Mouse (Mus musculus) heart, postnatal 25 days (tissue): ENCODE results near the gene Diaph2. TPM values are rescaled to one million over a fixed set of nuclear protein-coding genes. Genes with fewer than 3 reads are reported as not detected.
A peak's percentile ranks its signal among the peaks of the same experiment; 100 is the strongest.

Source experiments
- DNase-seq: peaks from one replicate; pipeline ENCODE4 v3.0.0; 2022; ENCODE audit warnings: low spot score
- intact Hi-C: fragments of 180-260 bp; cut with DNase I; formaldehyde crosslinking; loops from one replicate; pipeline ENCODE4 v1.15.1; 2025
- total RNA-seq, 2 experiments: library from RNA; stranded (reverse); gene quantifications; 2 replicates each; pipeline ENCODE4 v1.2.3; 2021

Diaph2 gene
- total RNA-seq, result 10 to 100 TPM; 11.5 to 12.3 TPM

DNA sequence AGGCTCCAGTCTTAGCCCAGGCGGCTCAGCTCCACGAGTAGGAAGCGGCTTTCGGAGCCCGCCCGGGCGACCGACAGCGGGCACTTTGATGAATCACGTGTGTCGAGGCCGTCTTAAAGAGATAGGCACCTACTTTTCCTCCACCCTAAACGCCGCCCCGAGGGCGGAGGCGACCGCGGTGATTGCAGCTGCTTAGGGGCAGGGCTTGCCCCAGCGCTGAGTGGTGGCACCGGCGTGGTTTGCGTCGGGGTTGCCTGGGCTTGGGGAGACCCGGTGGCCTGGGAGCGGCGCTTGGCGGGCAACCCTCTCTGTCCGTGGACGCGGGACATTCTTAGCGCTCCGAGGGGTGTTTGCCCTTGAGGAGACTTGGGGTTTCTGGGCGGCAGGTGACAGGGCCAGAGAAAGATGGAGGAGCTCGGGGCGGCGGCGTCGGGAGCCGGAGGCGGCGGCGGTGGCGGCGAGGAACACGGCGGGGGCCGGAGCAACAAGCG is at the start of gene Diaph2:
Diaph2 (plus strand) TSS at position 172 of the 491 bp plus-strand sequence.
- peak; percentile 76 for DNase-seq

DNA sequence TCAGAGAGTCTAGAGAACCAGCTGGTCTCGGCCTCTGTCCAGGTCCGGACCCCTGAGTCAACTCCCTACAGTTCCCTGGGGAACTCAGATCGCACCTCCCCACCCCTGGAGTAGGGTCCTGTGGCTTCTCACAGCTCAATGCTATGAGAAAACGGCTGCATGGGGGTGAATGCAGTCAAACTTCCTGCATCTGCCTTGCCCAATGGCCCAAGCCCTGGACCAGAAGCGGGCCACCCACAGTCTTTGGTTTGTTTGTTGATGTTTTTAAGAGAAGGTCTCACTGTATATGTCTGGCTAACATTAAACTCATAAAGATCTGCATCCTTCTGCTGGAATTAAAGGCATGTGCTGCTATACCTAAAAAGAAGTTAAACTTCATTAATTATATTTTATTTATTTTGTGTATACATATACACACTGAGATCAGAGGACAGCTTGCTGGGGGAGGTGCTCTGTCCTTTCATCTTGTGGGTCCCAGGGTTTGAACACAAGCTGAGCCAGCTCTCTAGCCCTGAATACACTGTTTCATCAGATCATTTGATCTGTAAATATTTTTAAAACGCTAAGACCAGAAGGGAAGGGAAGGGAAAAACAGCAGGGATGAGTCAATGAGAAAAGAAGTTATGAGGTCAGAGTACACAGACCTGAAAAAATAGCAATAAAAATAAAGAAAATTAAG is 47.8 kb upstream of the Diaph2 start:
- intact Hi-C loops, result no loop called here
- no peak for DNase-seq

More for the DNA sequence above, at the start of gene Diaph2:
- intact Hi-C loops, result no loop called here

DNA sequence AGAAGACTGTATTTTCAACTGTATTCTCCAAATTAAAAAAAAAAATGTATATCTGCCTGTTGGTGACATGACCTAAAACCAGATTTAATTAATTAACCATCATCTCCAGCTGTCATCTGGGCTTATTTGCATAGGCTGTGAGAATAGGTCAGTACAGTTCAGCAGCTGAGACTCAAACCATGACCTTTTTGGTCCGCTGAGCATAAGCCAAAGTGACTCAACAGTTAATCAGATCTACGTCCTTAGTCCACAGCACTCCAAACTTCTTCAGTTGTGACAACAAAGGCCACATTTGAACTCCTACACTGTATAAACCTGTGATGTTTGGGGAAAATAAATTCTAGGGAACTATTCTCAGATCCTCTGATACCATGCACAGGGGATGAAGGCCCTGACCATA is 39.9 kb upstream of the Diaph2 start:
- DNase-seq, result no peak
- intact Hi-C loops, result no loop called here

DNA sequence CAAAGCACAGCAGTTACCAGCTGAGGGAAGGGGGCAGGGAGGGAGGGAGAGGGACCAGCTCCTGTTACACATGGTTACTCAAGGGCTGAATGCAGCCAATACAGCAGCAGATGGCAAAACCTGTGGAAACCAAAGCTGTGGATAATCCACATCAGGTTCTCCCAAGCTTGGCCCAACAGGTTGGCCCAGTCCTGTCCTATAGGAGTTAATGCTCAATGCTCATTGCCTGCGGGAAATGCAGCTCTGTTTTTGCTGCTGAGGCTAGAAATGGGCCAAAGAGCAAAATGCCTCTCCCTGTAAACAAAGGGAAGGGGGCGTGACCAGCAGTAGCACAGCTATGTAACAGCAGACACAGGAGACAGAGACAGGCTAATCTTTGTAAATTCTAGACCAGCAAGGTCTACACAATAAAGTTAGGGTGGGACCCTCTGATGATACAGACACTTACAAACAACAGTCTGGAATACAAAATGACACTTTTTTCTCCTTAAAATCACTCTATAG is 20.8 kb upstream of the Diaph2 start:
- intact Hi-C loops, result no loop called here
- no peak for DNase-seq

DNA sequence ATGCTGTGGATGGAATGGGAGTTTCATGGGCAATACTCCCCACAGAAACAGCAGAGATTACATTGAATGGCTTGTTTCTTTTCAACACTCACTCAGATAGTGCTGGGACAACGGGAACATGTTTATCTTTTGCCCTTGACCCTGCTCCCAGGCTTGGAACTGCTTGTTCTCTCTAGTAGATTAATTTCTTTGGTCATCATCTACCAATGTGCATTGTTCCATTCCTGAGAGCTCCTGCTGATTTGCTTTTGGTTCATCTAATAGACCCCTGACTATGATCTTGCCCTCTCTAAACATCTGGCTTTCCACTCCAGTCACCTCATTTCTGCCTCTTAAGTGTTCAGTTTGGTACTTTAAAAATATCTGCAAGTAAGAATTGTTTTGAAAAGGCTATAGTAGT is 13.0 kb upstream of the Diaph2 start:
- intact Hi-C loops, result no loop called here
- no peak for DNase-seq

DNA sequence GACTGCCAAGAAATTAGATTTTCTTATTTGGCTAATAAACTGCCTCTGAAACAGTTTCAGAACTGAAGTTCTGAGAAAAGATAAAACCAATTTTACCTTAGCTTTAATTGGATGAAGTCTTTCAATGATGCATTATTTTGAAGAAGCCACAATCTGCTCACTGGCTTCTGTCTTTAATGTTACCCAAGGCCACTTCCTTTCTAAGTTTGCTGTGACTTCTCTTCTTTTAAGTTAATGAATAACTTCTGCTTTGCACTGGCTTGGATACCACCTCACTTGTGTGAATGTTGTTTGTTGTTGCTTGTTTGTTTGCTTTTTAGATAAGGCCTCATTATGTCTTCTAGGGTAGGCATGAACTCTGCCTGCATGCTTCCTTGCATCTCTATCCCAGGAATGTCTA is 10.3 kb upstream of the Diaph2 start:
- intact Hi-C loops, result no loop called here
- no peak for DNase-seq

DNA sequence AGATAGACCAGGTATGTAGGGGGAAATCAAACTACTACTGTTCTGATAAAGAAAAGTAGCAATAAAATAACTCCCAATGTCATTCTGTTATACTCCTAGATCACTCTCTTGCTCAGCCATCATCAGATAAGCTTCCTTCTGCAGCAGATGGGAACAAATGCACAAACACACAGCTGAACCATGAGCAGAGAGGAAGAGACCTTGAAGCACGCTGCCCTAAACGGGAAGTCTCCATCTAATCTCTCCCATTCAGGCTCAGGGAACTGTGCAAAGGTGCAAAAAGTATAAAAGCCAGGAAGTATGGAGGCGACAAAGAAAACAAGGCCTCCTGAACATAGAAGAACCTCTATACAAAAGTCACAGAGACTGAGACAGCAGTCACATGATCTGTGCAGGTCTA is 6.6 kb upstream of the Diaph2 start:
- intact Hi-C loops, result no loop called here
- no peak for DNase-seq

DNA sequence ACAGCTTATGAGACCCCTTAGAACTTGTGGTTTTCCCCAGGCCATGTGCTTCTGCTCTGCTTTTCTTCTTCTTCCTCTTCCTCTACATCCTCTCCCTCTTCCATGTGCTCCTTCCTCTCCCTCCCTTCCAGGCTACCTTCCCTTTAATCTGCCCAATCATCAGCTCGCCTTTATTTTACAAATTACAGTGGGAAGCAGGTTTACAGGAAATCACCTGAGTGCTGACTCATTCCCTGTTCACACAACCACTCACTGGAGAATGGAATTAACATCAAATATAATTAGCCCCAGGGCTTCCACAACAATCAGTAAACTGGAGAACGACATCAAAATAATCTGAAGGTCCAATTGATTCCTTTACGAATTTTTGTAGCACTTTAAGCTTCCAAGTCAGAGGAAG is 3.6 kb upstream of the Diaph2 start:
- intact Hi-C loops, result no loop called here

DNA sequence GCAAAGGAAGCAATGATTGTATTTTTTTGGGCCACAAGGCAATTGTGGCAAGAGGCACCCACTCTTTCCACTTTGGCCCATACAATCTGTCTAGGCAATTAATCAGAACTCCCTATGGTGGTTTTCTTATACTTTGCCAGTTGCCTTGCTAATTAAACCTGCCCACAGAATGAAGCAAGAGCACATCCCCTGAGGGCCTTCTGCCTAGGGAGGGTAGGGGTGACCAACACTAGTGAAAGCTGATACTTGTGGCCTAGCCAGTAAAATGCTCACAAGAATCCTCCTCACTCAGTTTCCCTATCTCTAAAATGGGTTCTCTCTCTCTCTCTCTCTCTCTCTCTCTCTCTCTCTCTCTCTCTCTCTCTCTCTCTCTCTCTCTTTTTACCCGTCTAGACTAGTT is 440 bp upstream of the Diaph2 start:
- DNase-seq, result no peak
- intact Hi-C loops, result no loop called here

More for the DNA sequence above, 3.6 kb upstream of the Diaph2 start:
- no peak for DNase-seq

DNA sequence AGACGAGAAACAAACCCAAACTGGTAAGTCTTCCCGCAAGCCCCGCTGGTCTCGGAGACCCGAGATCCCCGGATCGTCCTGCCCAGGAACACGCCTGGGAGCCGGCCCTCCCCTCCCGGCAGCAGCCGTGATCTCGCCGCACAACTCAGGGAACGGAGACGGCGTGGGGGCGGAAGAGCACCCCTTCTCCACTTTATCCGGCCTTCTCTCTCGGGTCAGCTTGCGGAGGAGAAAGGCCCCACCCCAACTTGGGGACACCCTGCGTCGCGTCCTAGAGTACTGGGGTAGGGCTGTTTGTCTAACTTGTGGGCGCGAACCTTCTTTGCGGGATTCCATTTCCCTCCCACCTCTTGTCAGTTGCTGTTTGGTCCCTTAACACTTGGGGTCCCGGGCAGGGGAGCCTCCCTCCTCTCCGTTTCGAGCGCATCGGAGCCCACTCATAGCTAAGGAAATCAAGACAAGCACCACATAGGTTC is 590 bp downstream of the Diaph2 start:
- peak; percentile 10 for DNase-seq
- intact Hi-C loops, result no loop called here

DNA sequence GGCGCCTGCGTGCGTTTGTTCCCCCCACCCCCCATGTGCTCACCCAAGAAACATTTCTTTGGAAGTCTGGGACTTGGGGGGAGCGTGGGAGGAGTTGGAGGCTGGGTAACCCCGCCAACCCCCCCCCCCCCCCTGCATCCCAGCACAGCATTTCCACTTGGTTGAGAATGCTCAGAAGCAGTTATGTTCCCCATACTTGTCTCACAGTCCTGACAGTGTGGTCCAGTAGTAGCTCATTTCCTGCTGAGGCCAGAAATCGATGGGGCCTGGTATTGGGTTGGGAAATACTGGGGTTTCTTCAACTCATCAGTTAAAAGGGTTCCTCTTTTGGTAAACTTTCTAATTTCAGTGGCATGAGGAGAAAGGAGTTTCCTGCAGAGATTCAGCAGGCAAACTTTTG is 1.1 kb downstream of the Diaph2 start:
- intact Hi-C loops, result no loop called here
- DNase-seq, result no peak

DNA sequence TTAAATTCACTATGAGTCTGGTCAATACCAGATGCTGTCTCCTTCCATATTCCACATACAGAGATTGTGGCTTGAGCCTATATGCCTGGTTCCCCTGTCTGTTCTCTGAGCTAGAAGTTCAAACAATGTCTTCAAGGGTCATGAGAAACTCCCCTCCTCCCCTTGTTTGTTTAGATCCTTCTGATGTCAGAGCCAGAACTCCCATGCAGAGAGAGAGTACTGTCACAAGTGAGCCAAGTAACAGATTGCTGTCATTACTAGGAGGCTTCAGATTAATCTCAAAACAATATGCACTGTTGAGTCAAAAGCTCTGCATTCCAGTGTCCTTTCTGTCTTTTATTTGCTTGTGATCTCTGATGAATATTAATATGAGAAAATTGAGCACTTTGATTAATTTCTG is 7.1 kb downstream of the Diaph2 start:
- DNase-seq, result no peak
- intact Hi-C loops, result no loop called here

DNA sequence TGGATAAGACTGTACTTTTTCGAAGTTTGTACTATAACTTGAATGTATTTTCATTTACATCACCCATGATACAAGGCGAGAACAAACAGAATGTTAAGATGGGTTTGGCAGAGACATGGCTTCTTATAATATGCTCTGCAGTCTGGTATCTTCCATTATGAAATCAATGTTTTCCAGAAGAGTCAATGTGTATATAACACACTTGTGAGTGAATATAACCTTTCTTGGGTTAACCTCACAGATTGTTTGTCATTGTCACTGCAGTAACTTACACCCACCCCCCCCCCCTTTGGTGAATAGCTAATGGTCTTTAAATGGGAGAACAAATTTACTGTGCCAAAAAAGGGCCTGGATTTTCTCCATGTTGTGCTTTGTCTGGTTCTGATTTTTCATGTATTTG is 13.1 kb downstream of the Diaph2 start:
- intact Hi-C loops, result no loop called here

DNA sequence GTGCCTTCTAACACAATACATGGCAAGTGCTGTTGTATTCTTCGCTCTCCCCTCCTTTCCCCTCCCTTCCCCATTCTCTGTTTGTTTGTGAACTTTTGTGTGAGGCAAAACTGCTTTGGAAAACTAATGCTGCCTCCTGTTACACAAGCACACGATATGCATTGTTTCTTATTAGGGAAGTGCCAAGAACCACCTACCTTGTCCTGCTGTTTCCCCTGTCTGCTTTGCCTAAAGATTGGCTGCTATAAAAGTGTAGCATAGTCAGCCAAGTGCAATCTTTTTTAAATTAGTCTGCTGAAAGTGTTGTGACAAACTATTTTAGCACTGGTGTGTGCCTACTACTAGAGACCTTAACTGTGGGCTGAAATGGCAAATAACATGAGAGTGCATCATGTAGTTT is 15.8 kb downstream of the Diaph2 start:
- no peak for DNase-seq
- intact Hi-C loops, result no loop called here

More for the DNA sequence above, 13.1 kb downstream of the Diaph2 start:
- DNase-seq, result no peak

DNA sequence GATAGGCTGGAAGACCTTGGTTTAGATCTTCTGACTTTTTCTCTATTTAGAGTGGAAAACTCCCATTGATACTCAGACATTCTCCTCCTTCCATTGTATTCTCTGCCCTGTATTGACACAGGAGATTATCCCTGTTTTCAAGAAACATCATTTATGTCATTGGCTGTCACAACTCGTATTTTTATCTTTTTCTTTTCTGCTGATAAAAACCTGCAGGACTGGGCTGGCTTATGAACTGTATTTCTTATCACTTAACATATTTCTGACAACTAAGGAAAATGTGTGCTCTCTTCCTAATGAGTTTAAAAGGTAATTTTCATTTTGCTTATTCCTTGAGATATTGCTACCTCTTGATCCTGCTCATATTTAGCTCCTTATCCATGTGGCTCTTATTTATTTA is 17.3 kb downstream of the Diaph2 start:
- intact Hi-C loops, result no loop called here
- DNase-seq, result no peak

DNA sequence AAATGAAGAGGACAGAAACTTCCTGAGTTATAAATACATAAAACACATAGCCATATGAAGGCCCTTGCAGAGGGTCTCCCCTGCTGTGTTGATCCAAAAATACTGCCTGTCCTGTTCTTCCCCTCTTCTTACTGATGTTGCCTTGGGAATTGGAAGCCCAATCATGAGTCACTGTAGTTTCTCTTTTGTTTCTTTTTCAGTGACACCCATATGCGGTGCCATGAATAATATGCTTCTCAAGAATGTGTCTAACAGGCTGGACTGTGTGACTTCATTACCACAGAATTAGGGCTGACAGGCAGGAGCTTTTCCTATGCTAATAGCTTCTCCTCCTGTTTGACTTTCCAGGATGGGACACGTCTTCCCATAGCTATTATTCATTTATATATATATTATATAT is 21.1 kb downstream of the Diaph2 start:
- intact Hi-C loops, result no loop called here
- no peak for DNase-seq

DNA sequence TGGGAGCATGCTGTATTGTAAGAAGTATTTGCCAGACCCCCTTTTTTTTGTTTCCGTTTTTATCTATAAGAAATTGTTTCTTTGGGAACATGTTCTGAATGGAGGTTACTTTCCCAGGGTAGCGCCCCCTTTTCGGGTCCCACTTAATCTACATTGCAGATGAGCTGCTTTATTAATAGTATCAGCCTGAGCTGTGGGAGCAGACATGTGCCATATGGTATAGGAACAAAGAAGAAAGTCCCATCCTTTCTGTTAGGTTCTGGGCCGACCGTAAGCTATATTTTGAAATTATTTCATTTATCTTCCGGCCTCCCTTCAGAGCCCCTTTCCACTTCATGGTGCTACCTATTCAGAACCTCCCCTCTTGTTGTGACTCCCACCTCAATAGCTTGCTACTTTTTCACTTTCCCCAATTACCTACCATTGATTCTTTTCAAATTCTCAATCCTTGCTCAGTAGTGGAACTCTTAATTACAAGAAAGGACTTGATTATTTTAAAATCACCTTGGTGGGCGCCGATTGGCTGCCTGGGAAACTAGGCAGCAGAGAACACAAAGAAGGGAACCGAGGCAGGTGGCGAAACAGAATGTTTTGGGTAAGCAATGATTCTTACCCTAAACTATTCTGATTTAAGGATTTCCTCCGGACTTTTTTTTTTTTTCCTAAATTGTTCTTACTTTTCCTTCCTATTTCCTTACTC is 24.2 kb downstream of the Diaph2 start:
- DNase-seq, result no peak
- intact Hi-C loops, result no loop called here

DNA sequence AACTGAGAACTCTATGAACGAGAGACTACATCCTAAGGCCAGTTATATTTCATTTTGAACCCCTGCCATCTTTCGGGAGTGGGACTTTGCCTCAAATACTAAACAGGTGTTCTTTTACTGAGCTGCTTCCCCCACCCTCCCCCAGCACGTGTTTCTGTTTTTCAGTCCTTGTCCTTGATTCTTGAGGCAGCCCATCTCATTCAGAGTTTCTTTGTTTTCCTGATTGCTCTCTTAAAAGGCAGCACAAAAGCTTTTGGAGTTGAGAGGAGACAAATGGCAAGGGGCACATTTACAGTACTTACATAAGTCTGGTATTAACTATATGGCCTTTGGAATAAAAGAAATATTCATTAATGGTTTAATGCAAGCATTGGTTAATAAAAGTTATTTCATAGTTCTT is 24.9 kb downstream of the Diaph2 start:
- intact Hi-C loops, result no loop called here

DNA sequence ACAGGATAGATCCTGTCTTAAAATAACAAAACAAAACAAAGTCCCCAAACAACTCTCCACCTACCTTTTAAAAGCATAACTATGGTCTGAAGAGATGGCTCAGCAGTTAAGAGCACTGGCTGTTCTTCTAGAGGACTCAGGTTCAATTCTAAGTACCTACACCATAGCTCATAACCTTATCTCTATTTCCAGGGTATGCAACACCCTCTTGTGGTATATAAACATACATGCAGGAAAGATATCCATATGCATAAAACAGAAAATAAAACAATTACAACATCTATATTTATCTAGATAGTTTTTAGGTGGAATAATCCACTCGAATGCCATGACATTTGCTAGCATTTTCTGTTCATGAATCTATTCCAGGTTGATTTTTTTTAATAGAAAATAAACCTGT is 27.2 kb downstream of the Diaph2 start:
- intact Hi-C loops, result no loop called here
- no peak for DNase-seq

More for the DNA sequence above, 24.9 kb downstream of the Diaph2 start:
- no peak for DNase-seq

DNA sequence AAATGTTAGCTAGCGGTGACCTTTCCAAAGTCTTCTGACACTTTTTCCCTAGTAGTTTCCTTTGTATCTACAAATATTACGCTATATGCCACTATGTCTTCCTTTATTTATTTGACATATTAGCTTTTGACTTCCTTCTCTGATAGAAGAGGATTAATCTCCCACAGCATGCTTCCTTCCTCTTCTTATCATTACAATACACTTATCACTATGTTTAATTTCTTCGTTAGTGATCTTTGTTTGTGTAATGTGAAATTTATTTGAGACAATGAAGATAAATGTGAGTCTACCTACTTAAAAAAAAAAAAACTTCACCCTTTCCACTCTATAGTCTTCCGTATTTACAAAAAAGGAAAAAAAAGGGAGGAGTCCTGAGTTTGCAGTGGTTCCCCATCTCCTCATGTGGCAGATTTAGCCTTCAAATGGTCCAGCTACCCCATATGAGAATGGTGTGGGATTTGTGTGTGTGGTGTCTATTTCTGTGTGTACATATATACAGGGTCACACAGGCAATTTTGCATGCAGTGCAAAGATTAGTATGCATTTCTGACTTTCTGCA is 27.9 kb downstream of the Diaph2 start:
- intact Hi-C loops, result no loop called here

DNA sequence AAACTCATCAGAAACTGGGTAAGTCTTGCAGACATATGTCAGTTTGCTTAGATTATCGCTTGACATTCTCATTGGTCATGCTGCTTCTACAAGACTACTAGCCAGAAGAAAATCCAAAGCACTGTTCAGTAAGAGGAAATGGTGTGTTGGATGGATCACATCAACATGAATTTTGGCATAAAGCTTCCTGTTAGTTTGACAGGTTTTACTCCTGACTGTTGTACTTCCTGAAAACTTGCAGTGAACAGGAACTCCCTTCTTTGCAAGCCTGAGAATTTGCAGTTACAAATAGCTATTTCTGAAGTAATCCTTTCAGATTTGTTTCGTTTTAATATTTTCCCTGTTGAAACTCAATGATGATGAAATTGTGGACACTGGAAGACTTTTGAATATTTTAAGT is 32.3 kb downstream of the Diaph2 start:
- intact Hi-C loops, result no loop called here
- DNase-seq, result no peak

More for the DNA sequence above, 27.9 kb downstream of the Diaph2 start:
- DNase-seq, result no peak
